Mouse (Mus musculus): ENCODE measurements around the gene Nhs.

DNA sequence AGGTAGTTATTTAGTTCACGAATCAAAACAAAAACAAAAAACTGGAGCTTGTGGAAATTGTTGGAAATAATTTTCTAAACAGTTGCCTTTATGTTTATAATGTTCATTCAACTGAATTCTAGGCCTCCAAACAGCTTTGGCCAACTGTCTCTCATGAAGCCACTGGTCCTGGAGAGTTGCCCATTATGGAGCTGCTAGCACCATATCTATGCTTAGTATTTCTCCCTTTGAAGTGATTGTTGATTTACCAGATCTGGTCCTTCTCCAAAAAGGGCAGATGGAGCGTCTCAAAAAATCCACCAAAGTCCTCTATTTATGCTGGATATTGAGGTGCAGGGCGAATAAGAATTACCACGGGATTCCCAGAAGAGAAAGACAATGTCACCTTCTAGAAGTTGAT is 147.0 kb downstream of the Nhs start:
- no peak for TF ChIP-seq CTCF (IDR thresholded peaks at IDR 0.05; ENCODE audit: control insufficient read depth, insufficient read depth, insufficient read length)
- TF ChIP-seq FOSL1 (IDR thresholded peaks at IDR 0.05; ENCODE audit: insufficient read depth, low read length, poor library complexity, severe bottlenecking): no peak
- no peak for TF ChIP-seq MYOD1 (IDR thresholded peaks at IDR 0.05; ENCODE audit: control insufficient read depth, insufficient read length, low read depth)
- no peak for TF ChIP-seq USF1 (IDR thresholded peaks at IDR 0.05; ENCODE audit: low read depth)
- no peak for TF ChIP-seq MAX (IDR thresholded peaks at IDR 0.05)
- TF ChIP-seq CEBPB (IDR thresholded peaks at IDR 0.05; ENCODE audit: low read depth): no peak
